Mouse (Mus musculus) ovary, postnatal 14 days (tissue): ENCODE measurements at regions not wholly inside any gene's neighbourhood (a gene's known extent, or its start where the extent isn't known, plus 50 kb on each side); places are given as distances from the start of the nearest gene placed in this dataset.

Experiments
- DNase-seq: peaks from one replicate; pipeline ENCODE4 v3.0.0; 2022; ENCODE audit warnings: low spot score

DNA sequence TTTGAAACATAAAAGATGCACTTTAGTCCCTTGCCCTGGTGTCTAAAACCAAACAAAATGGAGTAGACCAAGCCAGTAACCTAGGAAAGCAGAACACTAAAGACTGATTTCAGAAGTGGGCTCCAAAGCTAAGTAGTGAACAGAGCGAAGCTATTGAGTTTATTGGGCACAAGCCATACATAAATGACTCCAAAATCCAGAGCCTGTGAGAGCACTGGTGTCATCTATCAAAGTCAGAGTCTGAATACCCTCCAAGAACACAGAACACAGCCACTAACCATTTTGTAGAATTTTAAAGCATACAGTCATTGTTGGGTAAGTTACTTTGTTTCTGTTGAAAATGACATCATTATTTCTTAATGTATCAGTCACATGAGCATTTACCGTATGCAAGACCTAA, 175.0 kb upstream of the Lrig3 start:
- no peak for DNase-seq

DNA sequence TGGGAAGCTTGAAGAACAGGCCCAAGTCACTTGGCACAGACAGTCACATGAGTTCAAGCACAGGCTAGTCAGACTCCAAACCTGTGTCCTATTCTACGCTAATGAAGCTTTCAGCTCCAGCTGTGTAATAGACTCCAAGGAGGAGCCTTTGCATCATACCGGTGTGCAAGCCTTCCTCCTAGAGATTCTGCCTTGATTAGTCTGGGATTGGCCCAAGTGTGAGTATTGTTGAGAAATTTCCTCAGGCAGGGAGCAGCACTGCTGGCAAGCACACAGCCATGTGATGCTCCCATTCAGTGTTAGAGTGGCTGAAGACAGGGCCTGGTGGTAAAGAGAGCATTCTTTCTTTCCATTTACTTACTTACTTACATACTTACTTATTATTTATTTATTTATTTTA, 171.5 kb upstream of the Lrig3 start:
- DNase-seq, result no peak

DNA sequence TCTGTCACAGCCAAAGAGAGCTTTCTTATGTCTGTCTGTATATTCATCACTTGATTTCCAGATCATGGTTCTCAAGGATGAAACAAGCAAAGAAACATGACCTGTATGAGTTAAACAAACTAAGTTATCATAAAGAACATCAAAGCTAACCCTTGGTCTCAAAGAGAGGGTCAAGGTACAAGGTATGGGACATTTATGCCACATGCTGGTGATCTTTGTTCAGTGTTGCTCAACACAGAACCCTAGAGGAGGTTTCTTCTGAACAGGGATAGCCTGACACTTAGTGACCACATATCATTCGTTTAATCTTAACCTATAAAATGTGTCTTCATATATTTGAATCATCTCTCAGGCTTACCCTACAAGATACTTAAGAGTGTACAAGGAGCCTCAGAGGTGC, 170.6 kb upstream of the Lrig3 start:
- DNase-seq, result no peak

DNA sequence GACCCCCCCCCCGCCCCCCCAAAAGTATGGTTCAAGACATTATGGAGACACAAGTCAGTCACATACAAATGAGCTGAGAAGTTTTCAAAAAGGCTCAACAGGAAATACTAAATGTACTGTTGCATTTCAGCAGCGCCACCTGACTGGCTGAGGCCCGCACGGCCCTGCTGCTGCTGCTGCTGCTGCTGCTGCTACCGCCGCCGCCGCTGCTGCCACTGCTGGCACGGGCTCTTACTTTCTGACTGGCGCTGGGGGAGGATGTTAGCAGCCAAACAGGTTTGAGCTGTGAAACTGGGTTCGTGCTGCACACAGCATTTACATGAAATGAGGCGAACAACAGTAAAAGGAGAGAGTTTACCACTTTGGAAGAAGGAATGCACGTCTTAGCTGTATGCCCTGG, 167.3 kb upstream of the Lrig3 start:
- no peak for DNase-seq

DNA sequence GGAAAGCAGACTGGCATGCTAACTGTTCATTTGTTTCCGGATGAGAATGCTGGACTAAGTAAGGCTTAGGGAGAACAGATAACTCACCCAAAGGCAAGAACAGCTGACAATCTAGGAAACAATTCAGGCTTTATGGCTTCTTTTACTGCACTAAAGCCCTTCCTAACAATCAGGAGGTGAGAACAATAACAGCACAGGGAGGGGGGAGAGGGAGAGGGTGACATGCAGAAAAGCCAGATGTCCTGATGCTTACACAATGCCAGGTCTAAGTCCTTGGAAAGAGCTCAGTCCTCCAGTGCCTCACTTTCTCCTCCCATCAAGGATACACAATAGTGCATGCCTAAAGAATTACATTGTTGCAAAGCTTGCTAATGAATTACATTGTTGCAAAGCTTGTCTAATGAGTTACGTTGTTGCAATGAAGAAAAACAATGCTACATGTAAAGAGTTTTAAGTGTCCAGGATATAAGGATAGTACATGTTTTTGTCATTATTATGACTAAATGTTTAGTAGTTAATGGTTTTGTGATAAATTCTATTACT, 165.3 kb upstream of the Lrig3 start:
- no peak for DNase-seq

DNA sequence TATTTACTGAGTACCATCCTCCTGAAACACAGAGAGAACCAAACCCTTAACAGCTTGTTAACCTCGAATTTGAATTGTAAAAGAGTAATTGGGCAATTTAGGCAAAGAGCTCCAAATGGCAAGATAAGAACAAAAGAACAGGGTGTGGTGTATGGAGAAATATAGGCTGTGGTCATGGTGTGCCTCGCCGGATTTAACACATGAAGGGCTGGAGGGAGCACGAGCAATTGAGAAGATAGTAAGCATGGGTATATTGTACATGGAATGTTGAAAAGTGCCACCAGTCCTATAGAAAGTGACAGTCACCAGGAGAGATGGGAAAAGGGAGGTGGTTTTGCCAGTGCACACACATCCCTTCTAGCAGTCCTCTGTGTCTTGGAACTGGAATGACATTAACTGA, 164.5 kb upstream of the Lrig3 start:
- DNase-seq, result no peak

DNA sequence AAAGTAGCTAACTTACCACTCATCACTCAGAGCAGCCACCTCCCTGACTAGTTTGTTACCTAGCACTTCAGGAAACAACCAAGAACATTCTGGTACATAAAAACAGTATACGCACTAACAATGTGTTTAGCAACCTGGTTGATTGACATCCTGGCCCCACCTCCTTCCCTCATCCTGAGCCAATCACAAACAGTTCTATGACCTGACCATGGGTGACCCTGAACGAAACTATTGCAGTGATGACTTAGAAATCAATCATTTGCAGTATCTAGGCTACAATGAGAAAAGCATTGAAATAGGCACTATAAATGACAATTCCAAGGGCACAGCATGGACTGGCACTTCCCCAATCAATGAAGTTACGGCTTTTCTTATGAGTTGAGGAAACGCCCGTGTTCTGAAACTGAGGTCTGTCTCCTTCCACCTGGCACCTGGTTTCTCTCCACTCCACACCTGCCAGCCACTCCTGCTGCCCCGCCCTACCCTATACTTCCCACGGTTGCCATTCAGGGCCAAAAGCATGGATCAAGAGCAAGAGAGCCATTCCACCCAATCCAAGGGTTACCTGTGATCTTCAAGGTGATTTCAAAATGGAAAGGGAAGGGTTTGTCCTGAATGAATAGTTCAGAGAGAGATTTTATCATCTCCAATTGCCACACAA, 162.9 kb upstream of the Lrig3 start:
- no peak for DNase-seq

DNA sequence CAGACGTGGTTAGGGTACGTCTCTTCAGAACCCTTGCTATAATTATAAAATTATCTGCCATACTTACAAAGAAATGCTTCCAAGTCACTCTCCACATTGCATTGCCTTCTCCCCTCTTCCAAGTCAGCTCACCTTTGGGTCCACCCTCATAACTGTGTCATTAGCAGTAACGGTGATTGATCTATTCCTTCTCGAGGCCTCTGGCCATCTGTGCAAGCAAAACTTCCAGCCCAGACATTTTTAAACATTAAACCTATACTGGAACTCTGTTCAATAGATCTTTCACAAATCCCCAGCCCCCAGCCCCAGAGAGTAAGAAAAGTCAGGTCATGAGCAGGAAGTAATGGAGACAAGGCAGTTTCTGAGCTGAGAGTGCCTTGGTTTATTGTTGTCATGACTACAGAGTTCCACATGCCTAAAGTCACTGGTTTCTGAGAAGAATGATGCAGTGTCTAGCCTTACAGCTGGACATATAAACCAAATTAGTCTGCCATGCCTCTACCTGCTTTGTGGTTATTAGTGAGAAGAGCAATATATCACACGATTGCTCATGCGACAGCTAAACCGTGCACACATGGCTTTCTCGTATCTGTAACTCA, 156.1 kb upstream of the Lrig3 start:
- no peak for DNase-seq

DNA sequence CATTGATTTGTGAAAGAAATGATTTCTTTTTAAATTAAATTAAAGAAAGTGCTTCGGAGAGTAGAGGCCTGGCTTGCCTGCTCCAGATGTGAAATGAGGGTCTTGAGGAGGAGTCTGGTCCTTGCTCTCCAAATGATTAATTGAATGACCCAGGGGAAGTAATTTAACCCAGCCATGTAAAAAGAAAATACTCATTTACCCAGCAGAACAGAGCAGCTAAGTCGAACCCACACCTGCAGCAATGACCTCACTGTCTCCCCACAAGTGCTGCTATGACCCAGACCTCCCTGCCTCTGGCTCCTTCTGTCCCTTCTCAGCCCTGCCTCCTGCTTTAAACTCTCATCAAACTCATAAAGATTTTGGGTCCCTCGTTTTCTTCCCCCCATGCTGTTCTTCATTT, 155.4 kb upstream of the Lrig3 start:
- DNase-seq, result no peak

DNA sequence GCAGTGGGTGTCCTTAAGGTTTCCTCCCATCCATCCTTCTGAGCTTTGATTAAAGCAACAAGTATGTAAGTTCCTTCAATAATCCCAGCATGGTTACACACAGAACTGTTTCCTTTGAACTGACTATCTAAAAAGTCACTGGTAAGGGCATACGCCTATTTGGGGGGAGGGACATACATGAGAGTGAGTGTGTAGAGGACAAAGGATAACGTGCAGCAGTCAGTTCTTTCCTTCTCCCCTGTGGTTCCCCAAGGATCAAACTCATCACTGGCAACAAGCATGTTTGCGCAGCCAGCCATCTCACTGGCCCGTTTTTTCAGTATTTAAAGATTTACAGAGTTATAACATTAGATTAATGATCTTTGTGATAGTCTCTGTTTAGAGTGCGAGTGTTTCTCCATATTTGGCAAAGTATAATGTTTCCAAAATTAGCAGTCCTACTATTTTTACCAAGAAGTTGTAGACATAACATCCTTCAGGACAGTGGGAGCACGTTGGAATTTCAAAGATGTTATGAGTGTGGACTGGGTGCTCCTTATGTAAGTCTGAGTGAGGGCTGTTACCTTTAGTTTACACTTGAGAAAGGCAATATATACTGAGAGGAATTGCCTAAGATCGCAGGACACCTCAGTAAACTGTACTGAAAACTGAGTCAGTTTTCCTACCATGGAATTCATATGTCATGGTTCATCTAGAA, 151.6 kb upstream of the Lrig3 start:
- no peak for DNase-seq

DNA sequence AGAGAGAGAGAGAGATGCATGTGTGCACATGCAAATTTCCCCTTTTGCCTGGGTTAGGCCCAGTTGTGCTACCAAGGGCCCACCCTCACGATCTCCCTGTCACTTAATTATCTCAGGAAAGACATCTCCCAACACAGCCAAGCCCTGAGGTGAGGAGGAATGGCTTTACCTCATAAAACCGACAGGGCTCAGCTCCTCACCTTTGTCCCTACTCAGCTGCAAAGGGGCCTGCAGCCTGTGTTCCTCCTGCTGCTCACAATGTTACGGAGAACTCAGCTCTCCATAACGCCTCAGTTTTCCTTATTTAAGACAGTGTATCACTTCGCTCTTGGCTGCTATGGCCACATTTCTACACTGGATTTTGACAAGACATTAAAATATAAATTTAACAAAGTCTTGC, 133.8 kb upstream of the Lrig3 start:
- no peak for DNase-seq

DNA sequence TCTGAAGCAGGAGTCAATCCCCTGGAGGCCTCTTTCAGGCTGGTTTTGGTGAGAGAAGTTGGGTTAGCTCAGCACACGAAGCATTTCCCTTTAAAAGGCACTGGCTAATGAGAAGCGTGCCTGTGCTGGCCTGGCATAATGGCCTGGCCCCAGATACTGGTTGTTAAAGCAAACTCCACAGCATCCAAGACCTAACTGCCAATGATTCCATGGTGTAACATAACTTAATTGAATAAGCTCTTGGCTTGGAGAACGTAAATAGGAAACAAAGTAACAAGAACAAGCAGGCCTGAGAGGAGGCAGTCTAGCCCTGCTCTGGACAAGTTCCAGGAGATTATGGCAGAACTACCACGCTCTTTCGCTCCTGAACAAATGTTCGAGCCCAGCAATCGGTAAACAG, 133.2 kb upstream of the Lrig3 start:
- no peak for DNase-seq

DNA sequence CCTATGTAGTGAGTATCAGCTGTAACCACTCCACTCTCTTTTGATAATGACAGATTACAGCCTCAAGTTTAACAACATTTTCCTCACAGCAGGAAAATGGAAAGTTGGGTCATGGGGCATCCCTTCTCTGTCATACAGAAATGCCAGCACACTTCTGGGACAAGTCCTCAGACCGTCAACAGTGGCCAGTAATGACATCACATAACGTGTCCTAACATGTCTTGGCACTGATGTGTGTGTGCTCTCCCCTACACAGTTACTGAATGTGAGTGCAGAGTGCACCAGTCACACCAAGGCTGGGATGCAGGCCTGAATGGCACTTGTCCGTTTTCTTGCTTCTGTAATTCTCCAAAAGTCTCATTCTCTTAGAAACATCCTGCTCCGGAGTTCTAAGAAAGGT, 132.0 kb upstream of the Lrig3 start:
- no peak for DNase-seq

DNA sequence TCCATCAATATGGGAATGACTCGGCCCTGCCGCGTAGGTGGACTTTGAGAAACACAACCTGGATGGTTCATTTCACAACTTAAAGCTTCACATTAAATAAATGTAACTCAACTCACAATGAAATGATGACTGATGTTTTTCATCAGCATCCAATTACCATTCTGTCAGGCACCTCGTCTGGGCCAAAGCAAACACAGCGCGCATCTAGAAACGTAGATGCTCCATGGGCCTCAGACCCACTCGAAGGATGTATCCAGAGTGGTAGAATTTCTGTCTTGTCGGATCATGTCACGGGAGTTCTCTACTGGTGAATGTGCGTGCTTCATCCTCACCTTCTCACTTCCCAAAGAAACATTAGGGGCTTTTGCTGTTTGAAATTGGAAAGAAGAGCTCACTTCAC, 127.0 kb upstream of the Lrig3 start:
- no peak for DNase-seq

DNA sequence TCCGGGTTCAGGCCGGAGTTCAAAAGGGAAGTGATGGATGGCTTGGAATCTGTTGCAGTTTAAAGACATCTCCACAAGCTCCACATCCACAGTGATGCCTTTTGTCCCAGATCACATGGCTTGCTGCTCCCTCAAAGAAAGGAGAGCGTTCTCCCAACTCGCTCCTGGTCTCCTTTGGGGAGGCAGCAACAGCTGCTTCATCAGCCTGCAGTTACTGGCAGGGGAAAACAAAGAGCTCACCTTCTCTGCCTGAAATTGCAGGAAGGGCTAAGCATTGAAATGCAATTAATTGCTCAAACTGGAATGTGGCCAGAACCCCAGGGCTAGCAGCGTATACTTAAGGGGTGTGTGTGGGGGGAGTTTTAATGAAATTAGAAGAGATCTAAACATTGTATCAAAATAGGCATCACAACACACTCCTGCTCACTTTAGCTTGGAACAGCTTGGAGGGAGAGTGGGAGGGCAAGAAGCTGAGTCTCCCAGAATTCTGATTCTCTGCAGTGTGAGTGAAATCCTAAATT, 126.3 kb upstream of the Lrig3 start:
- no peak for DNase-seq

DNA sequence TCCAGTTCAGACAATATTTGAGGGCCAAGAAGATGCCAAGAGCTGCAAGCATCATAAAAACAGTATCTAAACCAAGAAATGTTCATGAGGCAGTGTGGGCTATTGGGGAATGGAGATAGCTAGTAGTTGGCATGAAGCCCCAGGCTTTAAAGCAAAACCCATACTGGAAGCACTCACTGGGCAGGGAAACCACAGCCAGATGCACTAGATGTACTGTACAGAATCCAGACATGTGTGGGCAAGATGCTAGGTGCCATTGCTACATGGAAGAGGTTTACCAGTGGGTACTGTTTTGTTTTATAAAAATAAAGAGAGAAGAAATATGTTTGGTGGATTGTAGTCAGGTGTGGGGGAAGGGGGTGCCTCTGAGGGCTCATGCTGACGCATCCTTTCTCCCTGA, 125.6 kb upstream of the Lrig3 start:
- no peak for DNase-seq

DNA sequence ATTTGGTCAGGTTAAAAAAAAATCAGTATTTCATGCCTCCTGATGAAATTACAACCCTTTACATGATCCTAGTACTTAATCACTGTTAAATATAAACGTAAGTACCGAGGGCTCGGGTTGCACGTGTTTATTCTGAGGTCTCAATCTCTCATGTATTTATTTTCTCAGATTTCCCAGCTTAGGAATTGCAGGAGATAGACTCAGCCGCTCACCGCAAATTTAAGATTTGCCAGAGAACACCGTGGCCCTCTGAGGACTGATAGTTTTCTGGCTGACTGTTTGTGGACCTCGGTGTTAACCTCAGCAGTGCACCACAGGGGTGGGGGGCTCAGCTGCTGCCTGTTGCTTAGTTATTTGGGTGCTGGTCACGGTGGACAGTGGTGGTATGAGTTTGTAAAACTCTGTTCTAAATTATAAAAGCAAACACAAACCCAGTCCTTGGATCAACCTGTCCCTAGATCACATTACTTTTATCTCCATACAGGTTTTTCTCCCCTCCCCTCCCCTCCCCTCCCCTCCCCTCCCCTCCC, 121.6 kb upstream of the Lrig3 start:
- no peak for DNase-seq

DNA sequence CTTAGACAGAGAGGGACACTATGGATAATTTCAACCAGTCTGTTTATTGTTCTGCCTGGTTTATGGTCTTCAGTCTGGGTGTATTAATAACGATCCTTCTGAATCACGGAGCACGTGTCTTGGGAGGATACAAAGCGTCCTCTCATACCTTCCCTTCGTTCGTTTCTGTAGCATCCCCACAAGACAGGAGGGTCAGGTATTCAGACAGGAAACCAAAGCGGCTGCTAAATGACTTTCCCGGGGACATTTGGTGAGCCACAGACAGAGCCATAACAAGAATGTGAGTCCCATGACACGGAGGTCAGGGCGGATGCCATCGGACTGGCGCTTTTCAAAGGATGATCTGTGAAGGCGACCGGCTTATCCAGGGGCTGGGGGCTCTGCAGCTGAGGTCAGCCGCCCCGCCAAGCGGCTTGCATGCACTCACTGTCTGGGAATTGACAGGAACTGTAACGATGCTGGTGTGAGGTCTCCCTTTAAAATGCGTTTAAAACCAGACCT, 120.9 kb upstream of the Lrig3 start:
- DNase-seq, result no peak

DNA sequence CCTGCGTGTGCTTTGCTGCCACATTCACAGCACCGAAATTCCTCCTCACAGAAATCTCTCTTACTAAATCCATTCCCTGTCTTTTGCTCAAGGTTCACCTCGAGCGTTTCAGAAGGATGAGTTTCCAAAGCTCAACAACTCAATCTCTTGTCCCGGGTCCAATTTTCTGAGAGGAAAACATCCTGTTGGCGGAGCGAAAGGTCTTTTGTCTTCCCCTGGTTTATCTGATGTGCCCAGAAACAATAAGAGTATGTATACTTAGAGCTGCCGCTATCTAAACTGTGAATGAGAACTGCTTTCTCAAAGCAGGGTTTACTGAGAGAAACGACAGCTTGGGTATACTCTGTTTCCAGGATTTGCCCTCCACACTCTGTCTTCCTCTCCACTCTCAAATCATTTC, 115.6 kb upstream of the Lrig3 start:
- no peak for DNase-seq

DNA sequence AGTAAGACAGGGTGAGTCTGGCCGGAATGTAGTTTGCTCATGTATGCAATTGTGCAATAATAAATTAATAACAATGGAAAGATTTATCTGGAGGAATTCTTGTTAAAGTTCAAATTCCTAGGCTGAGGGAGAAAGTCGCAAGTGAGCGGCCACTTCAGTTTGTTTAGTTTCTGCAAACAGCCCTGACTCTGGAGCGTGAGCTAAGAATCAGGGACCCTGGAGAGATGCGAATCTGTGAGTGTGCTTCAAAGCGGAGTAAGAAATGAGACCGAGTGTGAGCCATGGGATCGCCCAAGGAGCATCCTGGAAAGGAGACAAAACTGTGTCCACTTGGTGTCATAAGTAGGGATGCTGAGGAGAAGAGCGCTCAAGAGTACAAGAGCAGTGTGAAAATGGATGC, 104.2 kb upstream of the Lrig3 start:
- no peak for DNase-seq

DNA sequence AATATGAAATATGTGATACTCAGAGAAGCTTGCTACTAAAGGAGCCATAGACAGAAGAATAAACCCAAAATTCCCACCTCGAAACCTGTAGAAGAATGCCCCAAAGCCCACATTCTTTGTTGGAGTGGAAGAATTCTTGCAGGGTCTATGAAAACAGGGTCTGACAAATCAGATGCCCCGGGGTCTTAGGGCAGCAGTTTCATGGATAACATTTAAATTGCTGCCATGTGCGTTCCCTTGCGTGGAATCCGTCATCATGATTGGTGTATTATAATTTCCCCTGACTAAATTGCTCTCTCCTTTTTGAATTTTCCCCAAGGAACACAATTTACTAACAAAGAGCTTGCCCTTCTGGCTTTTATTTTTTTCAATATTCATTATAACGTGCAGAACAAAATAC, 99.6 kb upstream of the Lrig3 start:
- no peak for DNase-seq

DNA sequence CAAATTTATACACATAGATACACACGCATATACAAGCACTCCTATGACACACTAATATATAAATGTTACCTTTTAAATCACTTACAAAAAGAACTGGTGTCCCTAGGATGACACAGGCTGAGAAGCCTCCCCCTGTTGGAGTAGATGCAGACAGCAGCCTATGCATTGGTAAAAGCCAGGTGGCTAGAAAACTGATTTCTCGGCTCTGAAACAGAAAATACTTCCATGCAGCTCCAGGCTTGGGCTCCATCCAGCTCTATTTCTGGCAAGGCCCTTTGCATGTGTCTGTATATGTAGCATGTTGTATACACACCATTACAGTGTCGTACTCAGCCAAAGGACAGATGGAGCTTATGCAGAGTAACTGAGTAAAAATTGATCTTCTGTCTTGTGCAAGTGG, 81.4 kb upstream of the Lrig3 start:
- DNase-seq, result no peak

DNA sequence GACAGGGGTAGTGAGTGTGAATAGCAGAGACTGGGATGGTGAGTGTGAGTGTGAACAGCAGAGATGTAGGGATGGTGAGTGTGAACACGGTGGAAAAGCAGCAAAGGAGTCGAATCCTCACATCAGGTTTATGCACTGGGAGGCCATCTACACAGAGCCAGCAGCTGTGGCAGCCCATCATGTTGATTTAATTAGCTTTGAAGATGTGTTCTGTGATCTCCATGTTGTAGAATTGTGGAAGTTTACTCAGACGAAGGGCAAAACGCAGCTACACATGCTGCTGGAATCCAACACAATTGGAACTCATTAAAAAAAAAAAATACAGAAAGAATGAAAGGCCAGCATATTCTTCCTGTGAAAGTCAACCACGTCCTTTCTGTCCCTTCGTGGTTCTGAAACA, 80.2 kb upstream of the Lrig3 start:
- DNase-seq, result no peak
